Mouse (Mus musculus): ENCODE results near the gene Rfc5.
"Not testable (repeated sequence)": the region's sequence is repeated elsewhere in the genome, so short reads cannot be mapped to it uniquely, and the experiment has no call there.

Gene Rfc5

GRCm38 (mm10) chr5:117388877-117389276 is at the start of gene Rfc5:
Gene Rfc5 (minus strand): TSS chr5:117389047.
- DNase-seq, result peak; percentile 88

DNA sequence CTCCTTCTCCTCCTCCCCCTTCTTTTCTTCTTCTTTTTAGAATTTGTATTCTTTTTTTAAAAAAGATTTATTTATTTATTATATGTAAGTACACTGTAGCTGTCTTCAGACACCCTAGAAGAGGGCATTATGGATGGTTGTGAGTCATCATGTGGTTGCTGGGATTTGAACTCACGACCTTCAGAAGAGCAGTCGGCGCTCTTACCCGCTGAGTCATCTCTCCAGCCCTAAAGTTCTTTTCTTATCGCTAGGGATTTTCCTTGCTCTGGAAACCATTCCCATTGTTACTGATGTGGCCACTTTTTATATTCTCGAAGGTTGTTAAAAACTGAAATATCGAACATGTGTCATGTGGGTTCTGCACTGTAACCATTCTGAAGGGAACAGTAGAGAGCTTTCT is 44.7 kb upstream of the Rfc5 start:
- not testable (repeated sequence) for DNase-seq

DNA sequence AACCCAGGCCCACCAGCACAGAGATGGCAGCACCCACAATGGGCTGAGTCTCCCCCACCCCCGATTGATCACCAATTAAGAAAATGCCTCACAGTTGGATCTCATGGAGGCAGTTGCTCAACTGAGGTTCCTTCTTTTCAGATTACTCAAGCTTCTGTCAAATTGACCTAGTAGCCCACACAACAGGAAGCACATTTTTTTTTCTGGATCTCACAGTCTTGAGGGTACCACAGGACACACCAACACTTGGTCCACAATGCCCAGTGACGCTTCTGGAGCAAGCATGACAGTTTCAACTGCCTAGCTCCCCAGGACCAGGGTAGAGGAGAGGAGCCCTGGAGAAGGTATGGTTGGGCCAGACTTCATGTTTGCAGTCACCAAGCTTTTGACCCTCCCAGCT is 28.6 kb upstream of the Rfc5 start:
- no peak for DNase-seq

- no peak for DNase-seq
Measured at GRCm38 (mm10) chr5:117415011-117415912, 26.4 kb upstream of the Rfc5 start.

DNA sequence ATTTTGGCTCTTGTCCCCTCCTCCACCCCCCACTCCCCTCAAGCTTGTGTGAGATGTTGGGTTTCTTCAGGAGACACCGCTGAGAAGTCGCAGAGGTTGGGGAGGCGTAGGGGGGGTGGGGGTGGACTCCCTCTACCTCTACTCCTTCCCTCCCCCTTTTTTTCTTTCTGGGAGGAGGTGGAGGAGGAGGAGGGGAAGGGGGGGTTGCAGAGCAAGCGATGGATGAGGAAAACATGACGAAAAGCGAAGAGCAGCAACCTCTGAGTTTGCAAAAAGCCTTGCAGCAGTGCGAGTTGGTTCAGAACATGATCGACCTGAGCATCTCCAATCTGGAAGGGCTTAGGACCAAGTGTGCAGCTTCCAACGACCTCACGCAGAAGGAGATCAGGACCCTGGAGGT is 25.8 kb upstream of the Rfc5 start:
- peak; percentile 40 for DNase-seq

GRCm38 (mm10) chr5:117413507-117414501 is 25.0 kb upstream of the Rfc5 start, which contains the start of gene Ksr2:
Gene Ksr2 (plus strand): TSS chr5:117414000.
- DNase-seq, result peak; percentile 83

- DNase-seq, result no peak
Measured at GRCm38 (mm10) chr5:117409369-117409768, 20.5 kb upstream of the Rfc5 start.

GRCm38 (mm10) chr5:117408216-117408615 is 19.4 kb upstream of the Rfc5 start:
- DNase-seq, result no peak

DNA sequence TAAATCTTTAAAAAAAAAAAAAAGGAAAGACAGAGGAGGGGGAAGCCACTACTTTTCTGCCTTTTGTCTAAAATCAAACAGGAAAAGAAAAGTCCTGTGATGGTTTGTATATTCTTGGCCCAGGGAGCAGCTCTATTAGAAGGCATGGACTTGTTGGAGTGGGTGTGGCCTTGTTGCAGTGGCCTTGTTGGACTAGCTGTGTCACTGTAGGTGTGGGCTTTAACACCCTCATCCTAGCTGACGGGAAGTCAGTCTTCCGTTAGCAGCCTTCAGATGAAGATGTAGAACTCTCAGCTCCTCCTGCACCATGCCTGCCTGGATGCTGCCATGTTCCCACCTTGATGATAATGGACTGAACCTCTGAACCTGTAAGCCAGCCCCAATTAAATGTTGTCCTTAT is 15.8 kb upstream of the Rfc5 start:
- DNase-seq, result not testable (repeated sequence)

- no peak for DNase-seq
Measured at GRCm38 (mm10) chr5:117403609-117404008, 14.8 kb upstream of the Rfc5 start.

DNA sequence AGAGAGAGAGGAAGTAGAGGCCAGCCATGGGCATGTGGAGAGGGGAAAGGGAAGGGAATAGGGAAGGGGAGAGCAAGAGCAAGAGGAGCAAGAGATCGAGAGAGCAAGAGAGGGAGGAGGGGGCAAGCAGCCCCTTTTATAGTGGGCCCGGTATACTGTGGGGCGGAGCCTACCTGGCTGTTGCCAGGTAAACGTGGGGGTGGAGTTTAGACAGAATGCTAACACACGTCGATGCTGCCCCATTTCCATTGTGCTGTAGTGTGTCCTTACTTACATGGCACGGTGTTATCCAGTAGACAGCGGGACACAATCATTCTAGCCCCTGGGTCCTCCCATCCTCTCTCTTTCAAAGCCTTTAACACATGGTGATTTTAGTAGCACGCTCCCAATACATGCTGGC is 10.4 kb upstream of the Rfc5 start:
- DNase-seq, result no peak

DNA sequence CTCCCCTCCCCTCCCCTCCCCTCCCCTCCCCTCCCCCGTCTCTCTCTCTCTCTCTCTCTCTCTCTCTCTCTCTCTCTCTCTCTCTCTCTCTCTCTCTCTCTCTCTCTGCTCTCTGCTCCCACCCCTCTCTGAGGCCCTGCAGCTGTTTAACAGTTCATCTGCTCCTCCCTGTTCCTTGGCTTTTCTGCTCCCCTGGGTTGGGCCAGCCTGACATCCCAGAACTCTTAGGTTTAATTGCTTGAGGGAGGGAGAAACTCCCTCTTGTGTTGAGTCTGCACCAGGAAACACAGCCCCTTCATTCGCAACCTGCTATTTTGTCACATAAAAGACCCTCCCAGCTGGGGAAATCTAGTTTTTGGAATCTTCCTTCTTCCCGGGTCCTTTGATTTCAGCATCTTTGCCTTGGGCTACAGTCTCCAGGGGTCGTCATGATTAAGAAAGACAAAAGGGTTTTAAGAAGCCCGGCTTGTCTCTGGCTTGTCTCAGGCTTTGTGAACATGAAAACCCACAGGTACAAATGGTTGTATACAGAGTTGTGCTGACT is 9.2 kb upstream of the Rfc5 start:
- no peak for DNase-seq

- no peak for DNase-seq
Measured at GRCm38 (mm10) chr5:117397371-117397770, 8.5 kb upstream of the Rfc5 start.

GRCm38 (mm10) chr5:117396596-117397014 is 7.8 kb upstream of the Rfc5 start:
- DNase-seq, result no peak

DNA sequence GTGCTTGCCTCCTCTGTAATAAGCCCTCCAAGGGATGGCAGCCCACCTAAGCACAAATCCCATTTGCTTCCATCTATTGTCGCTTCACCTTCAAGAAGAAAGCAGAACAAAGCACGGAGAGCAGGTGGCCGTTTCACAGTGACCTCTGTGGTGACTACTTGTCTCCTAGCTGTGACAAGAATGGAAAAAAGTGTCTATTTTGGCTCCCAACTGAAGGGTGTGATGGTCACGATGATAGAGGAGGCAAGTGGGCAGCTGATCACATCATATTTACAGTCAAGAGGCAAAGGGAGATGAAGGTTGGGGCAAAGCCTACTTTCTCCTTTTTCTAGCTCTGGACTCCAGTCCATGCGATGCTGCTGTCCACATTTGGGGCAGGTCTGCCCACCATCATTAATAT is 7.0 kb upstream of the Rfc5 start:
- DNase-seq, result no peak

GRCm38 (mm10) chr5:117390895-117391294 is 2.0 kb upstream of the Rfc5 start:
- no peak for DNase-seq

DNA sequence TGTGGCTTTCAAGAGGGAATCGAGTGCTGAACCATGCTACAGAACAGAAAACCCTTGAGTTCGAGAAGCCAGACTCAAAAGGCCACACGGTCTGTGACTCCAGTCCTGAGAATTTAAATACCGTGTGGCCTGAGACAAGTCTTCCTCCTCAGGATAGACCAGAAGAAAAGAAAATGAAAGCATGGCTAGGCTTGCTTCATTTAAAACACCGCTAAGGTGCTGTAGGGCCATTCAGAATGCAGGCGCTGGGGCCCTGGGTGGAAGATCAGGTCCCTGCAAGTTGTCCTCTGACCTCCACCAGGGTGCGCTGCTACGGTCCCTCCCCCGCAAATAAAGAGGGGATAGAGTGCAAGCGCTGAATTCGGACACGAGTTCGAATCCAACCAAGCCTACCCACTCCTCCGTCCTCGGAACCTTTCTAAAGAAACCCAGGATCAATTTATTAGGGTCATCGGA is 523 bp downstream of the Rfc5 start:
- DNase-seq, result peak; percentile 57

DNA sequence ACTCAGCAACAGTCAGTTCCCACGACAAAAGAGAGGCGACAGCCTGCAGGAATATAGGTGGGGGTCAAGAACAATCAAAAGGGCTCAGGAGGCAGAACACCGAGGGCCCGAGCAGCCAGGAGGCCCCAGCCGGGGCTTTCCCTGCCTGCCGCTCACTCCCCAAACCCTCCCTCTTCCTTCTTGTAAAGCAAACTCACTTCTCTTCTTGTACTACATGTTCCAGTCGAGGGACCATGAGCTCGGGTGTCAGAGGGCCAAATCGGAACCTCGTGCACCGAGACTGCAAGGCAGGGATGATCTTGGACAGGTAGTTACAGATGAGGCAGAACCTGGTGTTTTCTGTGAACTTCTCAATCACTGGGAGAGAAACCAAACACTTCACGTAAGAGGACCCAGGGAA is 5.6 kb downstream of the Rfc5 start:
- DNase-seq, result no peak

- DNase-seq, result no peak
Measured at GRCm38 (mm10) chr5:117381785-117382184, 7.1 kb downstream of the Rfc5 start.

- DNase-seq, result no peak
Measured at GRCm38 (mm10) chr5:117380199-117380598, 8.6 kb downstream of the Rfc5 start.

GRCm38 (mm10) chr5:117377731-117378130 is 11.1 kb downstream of the Rfc5 start:
- not testable (repeated sequence) for DNase-seq

- no peak for DNase-seq
Measured at GRCm38 (mm10) chr5:117376331-117376761, 12.5 kb downstream of the Rfc5 start.
